Mouse (Mus musculus) cerebral cortex, adult 2 months (tissue): ENCODE data around the gene Polr2h.

Experiments
- WGBS: fragments of 180-500 bp; shearing (Covaris S2); methylation state at CpG from one replicate; pipeline ENCODE4 v1.1.7; 2018; 5-methylcytosine and 5-hydroxymethylcytosine counted together

Polr2h gene

DNA sequence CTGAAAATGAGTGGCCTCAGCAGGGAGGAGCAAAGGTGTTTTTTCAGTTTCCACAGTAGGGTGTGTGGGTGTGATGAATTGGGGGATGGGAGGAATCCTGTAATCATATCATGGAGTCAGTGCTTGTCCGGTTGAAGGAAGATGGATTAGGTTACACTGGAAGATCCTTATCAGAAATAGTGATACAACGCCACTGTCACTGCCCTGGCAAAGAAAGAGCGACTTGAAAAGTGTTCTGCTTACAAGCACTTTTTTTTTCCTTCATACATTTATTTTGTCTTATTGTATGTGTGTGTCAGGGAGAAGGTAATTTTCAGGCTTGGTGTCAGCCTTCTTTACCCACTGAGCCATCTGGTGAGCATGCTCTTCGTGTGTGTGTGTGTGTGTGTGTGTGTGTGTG lies 5.3 kb downstream of the Polr2h start:
- 87% methylated on average over 4 of the region's 4 CpGs for WGBS

DNA sequence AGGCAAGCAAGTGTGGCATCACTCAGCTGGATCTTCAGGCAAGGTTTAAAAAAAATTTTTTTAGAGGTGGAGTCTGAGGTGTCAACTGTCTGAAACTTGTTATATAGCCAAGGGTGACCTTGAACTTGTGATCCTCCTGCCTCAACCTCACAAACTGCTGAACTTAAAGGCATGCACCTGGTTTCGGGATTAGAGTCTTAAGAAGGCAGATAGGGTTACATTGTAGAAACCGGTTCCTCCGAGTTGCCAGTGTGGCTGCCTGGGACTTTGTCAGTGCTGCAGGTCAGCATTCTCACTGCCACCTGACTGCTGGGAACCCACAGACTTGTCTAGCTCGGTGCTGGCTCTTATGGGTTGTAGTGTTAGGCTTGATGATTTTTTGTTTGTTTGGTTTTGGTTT lies 5.8 kb downstream of the Polr2h start:
- 79% methylated on average over 4 of the region's 4 CpGs for WGBS

DNA sequence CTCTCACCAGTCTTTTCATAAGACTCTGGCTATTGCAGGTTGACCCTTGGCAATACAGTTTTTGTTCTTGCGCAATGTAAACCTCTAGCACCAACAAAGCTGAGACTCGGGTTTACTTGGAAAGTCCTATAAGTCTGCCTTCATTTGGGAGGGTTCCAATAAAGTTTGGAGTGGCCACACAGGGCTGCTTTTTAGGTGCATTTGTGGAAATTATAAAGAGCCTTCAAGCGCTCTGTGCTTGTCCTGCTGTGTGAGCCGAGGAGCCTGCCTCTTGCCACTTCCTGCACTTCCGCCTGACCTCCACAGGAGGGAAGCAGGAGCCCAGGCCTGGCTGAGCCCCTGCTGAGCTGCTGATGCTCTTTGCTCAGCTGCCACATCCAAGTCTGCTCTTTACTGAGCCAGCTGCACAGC lies 6.9 kb downstream of the Polr2h start:
- WGBS, result 39% methylated on average over 5 of the region's 5 CpGs

DNA sequence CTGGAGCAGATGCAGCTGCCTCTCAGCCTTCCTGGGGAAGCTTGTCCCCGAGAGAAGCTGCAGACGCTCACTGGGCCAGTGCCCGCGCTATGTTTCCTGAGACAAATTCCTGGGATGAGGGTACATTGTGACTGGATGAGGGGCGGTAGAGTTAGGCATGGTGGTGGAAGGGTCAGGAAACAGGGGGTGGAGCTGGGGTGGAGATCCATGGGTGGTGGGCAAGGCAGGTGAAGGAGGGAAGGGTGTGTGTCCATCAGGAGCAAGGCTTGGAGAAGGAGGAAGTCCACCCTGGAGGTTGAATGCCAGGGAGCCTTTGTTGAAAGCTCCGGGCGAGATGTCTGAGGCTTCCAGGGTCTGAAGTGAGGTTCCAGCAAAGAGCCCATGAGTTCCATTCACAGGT lies 7.9 kb downstream of the Polr2h start:
- WGBS, result 83% methylated on average over 7 of the region's 7 CpGs

DNA sequence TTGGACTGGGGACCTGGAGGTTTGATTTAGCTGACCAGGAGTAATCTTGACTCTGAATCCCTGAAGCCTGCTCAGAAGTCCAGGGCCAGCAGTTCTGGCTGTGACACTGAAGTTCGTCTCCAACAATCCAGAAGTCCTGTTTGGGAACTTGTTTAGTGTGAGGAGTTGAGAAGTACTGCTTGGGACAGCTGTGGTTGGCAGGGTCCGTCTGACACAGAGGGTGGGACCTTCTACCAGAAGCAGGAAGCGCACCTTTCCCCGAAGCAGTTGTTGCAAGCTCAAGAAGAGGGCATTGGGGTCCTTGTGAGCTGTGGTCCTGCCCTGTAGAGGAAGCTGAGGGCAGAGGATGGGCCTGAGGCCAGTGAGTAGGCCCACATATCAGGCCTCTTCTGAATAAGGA lies 8.3 kb downstream of the Polr2h start:
- WGBS, result 86% methylated on average over 4 of the region's 4 CpGs

DNA sequence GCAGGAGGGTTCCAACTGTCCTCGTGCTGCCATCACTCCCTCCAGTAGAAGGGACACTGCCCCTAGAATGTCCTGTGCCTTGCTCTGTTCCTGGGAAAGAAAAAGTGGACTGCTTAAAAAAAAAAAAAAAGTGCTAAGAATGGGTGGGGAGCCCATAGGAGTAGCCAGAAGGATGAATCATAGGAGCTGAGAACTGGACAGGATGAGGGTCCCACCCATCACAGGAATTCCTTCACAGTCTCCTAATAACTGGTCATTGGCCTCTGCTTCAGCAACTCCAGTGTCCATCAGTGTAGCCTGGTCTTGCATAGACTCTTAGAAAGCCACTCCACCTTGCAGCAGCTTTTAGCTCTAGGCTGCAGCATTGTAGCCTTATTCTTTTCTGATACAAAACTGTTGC lies 8.9 kb downstream of the Polr2h start:
- WGBS, result 69% methylated on average over 1 of the region's 1 CpGs

DNA sequence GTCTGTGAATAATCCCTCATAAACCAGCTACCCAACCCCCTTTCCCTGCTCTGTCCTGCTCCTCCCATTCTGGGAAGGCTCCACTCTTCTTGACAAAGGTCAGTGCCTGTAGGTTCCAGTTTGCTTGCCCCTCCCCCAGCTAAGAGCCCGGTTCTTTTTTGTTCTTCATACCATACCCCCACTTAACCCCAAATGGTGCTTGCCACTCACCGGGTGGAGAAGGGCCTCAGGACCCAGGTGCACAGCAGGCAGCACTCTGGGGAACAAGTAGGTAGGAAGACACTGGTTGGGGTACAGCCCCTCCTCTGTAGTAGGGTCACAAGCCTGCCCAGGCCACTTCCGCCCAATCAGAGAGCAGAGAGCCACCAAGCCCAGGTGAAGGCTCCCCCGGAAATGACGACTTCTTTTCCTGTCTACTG lies 12.8 kb downstream of the Polr2h start:
- 46% methylated on average over 5 of the region's 5 CpGs for WGBS

DNA sequence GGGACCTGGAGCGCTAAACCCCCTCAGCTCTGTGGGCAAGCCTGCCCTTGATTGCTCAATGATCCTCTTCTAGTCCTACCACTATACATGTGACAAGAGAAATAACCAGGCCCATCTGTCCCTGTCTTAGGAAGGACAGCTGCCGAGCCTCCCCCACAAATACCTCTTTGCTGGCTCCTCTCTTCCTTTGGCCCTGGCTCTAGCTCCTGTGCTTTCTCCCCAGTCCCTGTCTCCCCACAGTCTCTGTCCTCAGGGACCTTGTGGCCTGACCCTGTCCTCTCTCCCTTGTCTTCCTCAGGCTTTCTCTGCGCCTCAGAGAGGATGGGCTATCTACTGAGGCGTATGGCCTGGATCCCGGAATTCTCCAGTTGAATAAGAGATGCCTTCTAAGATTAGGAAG lies 14.2 kb downstream of the Polr2h start:
- WGBS, result 53% methylated on average over 5 of the region's 5 CpGs

DNA sequence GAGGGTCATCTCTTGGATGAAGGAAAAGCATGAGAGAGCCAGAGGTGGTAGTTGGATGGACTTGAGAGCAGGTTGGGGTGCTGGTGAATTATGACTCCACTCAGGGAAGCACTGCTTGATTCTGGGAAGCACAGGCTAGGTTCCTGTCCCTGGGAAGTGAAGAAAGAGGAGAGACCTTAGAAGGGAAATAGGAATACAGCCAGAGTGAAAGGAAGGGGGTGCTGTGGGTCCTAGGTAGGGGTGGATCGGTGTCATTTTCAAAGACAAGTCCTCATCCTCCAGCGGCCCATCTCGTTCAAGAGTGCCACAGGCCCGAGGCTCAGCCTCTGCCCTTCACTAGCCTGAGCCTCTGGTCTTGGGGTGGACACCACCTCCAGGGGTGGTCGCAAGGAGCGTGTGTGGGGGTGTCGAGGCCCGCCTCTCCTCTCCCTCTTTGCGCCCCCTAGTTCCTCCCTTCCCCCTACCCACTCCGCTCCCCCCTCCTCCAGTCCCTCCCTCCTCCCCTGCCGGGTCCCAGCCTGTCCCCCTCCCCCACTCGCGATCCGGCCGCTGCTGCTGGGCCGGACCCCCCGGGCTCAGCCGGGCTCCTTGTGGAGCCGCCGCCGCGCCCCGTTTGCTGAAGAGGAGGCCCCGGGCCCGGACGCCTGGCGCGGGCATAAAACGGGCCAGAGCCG lies 14.9 kb downstream of the Polr2h start:
- WGBS, result 1% methylated on average over 28 of the region's 30 CpGs

DNA sequence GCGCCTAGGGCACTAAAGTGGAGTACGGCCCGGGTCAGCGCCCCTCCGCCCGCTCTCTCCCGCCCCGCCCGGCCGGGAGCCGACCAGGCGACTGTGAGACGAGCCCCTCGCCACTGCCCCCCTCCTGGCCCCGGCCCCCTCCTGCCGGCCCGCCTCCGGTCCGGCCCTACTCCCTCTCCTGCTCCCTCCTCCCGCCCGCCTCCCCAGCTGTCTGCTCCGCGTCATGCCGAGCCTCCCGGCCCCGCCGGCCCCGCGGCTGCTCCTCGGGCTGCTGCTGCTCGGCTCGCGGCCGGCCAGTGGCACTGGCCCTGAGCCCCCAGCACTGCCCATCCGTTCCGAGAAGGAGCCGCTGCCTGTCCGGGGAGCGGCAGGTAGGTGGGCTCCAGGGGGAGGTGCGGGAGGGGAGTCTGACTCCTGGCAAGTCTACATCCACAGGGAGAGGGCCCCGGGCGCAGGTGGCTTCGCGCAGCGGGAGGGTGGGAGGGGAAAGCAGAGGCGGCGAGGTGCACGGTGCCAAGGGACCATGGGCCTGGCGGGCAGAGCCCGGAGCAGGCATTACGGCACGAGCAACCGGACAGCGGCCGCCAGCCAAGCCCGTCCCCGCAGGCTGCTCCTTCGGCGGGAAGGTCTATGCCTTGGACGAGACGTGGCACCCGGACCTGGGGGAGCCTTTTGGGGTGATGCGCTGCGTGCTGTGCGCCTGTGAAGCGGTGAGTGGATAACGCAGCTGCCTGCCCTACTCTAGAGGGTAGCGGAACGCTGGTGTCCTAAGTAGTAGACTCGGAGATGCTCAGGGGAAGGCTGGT lies 15.7 kb downstream of the Polr2h start, which contains the start of gene Chrd:
TSS of gene Chrd (plus strand) at position 203 of the 806 bp plus-strand sequence.
- under 1% methylated on average over 62 of the region's 70 CpGs for WGBS

DNA sequence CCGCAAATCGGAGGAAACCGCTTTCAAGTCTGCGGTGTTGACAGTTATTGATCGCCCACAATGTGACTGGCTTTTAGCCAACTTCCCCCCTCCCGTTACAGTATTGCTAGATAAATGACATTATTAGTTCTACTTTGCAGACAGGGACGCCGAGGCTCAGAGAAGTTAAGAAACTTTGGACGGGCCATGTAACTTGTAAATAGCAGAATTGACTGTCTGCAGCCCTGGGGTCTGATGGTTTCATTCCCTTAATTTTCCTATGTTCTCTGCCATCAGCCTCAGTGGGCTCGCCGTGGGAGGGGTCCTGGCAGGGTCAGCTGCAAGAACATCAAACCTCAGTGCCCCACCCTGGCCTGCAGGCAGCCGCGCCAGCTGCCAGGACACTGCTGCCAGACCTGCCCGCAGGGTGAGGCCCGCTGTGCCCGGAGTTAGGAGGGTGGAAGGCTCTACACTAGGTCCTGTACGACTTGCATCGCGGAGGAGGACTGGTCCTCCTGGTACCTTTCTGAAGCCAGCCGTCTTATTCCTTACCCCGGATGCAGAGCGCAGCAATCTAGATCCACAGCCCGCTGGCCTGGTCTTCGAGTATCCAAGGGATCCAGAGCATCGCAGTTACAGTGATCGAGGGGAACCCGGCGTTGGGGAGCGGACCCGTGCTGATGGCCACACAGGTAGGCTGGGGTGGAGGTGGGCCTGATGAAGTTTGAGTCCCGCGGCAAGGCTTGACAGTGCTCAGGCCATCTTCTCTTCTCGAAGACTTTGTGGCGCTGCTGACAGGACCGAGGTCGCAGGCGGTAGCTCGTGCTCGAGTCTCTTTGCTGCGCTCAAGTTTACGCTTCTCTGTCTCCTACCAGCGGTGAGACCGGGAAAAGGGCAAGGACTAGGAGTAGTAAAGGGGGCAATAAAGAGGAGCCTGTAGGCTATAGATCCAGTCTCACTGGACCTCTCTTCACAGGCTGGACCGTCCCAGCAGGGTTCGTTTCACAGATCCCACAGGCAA lies 16.6 kb downstream of the Polr2h start, which contains the start of gene Thpo:
TSS of gene Thpo (minus strand) at position 781 of the 1,000 bp plus-strand sequence.
- WGBS, result 14% methylated on average over 45 of the region's 45 CpGs

DNA sequence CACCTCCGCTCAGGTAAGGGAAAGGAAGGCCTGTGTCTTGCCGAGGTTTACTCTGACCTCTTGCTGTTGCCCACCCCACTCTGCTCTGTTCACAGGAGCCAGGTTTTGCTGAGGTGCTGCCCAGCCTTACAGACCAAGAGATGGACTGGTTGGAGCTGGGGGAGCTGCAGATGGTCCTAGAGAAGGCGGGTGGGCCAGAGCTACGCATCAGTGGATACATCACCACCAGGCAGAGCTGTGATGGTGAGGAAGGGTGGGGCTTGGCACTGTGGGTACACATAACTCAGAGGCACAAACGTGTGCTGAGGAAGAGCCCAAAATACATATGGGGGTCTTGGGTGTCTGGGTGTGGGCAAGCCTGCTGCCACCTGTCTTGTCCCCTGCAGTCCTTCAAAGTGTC lies 18.2 kb downstream of the Polr2h start:
- WGBS, result 81% methylated on average over 5 of the region's 5 CpGs

DNA sequence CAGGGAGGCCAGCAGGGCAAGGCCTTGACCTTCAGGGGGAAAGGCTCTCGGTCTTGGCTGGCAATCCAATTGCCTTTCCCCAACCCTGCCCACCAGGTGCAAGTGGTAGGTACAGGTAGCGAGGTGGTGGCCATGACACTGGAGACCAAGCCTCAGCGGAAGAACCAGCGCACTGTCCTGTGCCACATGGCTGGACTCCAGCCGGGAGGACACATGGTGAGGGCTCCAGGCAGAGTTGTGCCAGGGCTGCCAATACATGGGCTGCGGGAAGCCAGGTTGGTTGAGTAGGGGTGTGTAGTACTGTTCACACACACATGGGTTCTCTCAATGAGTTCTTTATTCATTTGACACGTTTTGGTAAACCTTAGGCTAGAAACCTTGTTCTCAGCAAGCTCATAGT lies 18.7 kb downstream of the Polr2h start:
- 91% methylated on average over 7 of the region's 7 CpGs for WGBS

DNA sequence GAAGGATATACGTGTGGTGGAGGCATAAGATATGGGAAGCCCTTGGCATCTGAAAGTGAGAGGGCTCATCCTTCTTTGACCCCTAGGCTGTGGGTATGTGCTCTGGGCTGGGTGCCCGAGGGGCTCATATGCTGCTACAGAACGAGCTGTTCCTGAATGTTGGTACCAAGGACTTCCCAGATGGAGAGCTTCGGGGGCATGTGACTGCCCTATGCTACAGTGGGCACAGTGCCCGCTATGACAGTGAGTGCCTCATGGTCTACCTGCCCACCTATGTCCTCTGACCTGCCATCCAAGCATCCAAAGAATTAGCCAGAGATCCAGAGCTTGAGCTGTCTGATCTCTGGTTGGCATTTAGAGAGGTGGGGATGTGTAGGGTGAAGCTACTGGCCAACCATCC lies 19.4 kb downstream of the Polr2h start:
- 86% methylated on average over 5 of the region's 5 CpGs for WGBS

DNA sequence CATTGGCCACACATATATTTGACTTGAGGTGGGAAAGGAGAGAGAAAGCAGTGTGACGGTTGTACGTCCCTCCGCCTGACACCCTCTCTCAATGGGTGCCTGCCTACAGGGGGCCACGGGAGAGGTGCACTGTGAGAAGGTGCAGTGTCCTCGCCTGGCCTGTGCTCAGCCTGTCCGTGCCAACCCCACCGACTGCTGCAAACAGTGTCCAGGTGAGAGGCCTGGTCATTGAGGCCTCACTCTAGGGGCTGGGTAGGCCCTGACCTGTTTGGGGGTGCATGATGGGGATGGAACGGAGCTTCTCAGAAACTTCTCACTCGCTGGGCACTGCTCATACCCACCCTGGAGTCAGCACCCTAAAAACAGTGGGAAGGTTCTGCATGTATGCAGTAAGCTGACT lies 22.4 kb downstream of the Polr2h start:
- WGBS, result 96% methylated on average over 9 of the region's 9 CpGs

DNA sequence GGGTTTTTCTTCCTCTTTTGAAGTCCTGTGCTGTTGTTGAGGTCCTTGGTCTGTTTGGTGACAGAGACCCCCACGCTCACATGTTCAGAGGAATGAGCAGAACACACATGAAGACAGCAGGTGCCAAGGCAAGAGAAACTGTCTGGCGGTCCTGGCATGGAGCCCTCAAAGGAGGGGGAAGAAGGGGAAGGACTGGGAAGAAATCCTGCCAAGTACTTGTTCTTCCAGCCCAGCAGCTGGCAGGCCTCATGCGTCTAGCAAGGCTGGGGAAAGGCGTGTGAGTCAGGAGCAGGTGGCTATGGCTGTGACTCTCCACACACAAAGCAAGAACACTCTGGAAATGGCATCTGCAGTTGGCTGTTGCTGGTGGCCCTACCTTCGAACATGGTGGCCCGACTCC lies 29.2 kb downstream of the Polr2h start:
- 27% methylated on average over 6 of the region's 6 CpGs for WGBS

DNA sequence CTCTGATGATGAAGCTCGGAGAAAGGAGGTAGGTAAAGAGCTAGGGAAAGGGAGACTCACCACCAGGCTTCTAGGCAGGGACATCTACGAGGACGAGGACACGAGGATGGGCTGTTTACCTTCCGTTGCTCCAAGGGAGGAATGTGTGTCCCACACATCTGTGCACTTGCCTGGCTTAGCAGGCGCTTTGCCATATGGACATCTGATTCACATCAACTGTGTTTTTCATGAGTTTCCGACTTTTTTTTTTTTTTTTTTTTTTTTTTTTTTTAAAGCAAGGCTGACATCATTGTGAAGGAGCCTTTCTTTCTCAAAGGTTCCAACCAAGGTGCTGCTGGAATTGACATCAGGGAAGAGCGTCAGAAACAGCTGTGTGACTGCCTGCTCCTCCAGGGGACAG lies 33.1 kb downstream of the Polr2h start:
- WGBS, result 44% methylated on average over 8 of the region's 8 CpGs

DNA sequence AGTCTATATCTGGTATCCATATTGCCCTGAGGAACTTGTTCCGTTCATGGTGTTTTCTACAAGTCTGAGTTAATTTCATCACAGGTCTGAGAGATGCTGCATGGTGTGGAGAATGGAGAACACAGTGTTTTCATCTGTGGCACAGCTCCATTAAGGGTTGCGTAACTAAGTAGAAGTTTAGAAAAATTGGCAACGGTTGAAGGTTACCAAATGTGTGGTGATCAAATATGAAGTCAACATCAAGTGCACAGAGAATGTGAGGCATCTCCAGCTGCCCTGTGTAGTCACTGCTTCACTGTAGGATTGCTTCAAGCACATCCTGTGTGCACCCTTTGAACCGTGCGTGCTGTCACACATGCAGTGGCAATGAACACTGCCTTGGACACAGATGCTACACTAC lies 38.6 kb downstream of the Polr2h start:
- 91% methylated on average over 5 of the region's 5 CpGs for WGBS

DNA sequence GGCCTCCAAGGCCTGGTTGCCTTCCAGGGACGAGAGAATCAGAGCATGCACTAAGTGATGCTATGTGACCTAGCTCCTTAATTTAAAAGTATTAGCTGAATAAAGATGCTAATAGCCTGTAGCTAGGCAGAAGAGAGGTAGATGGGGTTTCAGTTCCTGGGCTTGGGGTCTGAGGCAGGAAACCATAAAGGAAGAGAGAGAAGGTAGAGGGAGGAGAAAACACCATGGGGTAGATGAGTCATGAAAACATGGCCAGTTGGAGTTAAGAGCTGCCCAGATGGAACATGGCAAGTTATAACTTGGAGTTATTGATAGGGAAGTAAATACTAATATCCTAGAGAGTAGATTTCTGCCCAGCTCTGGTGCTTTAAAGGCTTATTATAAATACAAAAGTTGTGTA lies 39.9 kb downstream of the Polr2h start:
- WGBS, result 85% methylated on average over 1 of the region's 1 CpGs

DNA sequence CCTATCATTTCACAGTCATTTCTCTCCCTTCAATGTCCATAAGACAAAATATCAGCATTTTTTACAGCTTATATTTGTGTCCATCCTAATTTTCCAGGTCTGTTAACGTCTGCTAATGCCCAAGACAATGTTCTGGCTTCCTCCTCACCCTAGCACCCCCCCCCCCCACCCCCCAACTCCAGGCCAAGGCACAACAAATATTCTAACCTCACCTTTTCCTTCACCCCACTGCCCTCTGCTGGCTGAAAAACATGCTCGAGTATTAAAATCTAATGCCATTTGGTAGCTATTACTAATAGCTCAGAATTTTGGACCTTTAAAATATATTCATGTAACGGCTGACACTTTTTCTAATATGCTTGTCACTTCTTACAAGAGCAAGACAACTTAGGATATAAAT lies 44.2 kb downstream of the Polr2h start:
- WGBS, result 16% methylated on average over 3 of the region's 3 CpGs

DNA sequence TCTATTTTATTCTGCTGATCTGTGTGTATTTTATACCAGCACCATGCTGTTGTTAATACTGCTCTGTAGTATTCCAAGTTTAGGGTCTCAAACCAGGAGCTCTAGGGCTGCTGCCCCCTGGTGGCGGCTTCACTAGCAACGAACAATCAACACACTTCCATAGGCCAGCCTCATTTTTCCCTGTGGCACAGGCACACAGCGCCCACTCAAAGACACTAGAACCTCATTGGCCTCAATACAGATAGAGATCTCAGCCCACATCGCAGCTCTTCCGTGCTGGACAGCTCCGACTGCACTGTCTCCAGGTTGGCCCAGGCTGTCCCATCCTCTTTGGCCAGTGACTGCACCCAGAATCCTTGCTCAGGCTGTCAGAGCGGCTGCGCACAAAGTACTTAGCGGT lies 47.8 kb downstream of the Polr2h start:
- WGBS, result 59% methylated on average over 9 of the region's 9 CpGs
